Mouse (Mus musculus): ENCODE measurements around the gene Usp30.

Usp30 gene

DNA sequence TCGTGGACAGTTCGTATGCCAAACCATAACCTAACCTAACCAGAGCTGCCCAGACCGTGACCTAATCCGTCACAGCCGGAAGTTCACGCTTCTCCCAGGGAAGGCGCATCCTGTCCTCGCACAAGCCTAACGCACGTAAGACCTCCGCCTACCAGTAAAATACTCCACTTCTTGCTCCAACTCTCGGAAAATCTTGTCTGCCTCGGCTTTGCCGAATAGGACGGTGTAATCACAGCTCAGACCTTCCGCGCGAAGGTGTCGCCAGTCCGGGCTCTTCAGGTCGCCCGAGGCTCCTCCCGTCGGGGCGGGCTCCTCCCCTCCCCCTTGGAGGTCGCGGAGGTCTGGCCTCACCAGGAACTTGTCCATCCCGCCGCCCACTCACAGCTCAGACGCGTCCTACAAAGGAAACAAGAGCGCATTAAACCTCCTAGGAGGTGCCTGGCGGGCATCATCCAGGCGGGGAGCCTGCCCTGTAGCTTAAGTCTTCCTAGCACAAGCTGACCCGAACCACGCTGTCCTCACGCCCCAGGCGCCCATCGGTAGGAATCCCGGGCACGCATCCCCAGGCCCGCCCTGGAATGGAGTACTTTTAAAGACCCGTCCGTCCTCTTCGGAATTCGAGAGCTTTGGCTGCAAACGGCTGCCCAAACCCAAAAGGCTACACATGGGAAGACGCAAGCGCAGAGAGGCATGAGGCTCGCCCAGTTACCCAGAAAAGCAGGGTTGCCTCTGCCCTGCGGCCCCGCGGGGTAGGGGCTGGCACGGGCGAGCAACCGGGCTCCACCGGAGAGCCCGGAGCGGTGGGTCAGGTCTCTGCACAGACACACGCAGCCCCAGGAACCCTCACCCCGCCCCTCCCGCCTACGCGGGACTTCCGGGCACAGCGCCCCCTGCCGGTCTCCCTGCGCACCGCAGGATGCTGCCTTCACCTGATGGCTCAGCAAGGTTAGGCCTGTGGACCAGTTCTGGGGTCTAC is 62.4 kb downstream of the Usp30 start, which contains the start of gene Alkbh2:
Gene Alkbh2, minus strand, starts transcription at position 845 of the 976 bp plus-strand sequence.
- peak; percentile 63 to 66 for DNase-seq (ENCODE audit: low spot score in 2 of 2)

DNA sequence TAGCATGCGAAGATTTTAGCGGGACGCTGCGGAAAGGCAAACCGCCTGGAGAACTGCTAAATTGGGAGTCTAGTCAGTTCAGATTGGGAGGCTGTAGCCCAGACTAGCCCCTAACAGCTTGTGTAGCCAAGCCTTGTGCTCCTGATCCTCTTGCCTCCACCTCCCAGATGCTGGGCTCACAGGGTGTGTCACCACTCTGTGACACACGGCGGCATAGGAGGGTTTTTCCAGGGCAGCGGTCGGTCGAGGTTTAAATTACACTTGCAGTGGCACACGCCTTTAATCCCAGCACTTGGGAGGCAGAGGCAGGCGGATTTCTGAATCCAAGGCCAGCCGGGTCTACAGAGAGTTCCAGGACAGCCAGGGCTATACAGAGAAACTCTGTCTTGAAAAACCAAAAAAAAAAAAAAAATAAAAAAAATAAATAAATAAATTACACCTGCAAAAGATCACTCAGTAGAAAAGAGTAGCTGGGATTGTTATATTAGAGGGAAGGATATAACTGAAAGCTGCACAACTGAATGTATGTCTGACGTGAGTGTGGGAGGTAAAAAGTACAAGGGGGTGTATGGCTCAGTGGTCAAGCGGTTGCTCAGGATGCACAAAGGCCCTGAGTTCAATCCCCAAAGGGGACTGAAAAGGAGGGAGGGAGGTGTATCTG is 64.4 kb downstream of the Usp30 start:
- no peak for DNase-seq (ENCODE audit: low spot score in 2 of 2)

DNA sequence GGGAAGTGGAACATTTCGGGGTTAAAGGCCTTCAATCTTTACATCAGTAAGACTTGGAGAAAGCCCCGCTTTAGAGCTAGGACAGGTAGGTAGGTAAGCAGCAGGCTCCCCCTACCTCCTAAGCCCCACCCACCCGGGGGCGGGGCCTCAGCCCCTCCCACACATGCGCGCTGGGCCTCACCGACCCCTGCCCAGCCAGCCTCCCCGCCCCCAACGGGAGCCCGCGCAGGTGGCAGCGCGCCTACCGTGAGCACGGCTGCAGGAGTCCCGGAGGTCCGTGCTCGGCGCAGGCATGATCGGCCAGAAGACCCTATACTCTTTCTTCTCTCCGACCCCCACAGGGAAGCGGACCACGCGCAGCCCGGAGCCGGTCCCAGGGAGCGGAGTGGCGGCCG is 64.9 kb downstream of the Usp30 start, which contains the start of gene Ung:
Gene Ung, plus strand, starts transcription at position 176 of the 395 bp plus-strand sequence.
- no peak for DNase-seq (ENCODE audit: low spot score in 2 of 2)

DNA sequence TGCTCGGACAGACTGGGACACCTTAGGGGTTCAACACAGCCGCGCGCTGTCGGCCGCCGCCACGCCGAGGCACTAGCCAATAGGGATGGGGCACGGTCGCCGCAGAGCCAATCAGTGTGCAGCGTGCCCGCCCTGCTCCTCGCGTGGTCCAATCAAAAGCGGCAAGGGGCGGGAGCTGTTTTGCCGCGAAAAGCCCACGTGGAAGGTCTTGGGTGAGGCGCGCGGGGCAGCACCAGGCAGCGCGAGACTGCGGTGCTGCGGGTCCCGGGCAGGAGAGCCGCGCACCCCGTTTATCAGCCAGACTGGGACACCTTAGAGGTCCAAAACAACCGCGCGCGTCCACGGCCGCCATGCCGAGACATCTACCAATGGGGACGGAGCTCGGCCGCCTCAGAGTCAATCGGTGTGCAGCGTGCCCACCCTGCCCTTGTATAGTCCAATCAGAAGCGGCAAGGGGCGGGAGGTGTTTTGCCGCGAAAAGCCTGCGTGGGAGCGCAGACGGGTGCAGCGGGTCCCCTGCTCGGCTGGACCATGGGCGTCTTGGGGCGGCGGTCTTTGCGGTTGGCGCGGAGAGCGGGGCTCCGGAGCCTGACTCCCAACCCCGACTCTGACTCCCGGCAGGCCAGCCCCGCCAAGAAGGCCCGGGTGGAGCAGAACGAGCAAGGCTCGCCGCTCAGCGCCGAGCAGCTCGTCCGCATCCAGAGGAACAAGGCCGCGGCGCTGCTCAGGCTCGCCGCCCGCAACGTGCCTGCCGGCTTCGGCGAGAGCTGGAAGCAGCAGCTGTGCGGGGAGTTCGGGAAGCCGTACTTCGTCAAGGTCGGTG is 65.6 kb downstream of the Usp30 start:
- DNase-seq (ENCODE audit: low spot score in 2 of 2): peak; percentile 87

DNA sequence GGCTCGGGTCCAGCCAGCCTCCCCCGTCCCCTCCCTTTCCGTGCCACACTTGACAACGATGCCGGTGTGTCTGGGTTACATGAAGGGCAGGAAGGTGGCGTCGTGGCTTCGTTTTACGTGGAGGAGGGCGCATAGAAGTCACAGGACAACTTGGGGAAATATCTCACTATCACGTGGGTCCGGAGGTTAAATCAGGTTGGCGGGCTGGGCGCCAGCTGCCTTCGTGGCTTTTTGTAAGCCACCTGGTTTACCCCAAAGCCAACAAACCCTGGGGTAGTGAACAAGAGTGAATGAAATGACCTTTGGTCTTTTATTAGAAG is 66.2 kb downstream of the Usp30 start:
- no peak for DNase-seq (ENCODE audit: low spot score in 2 of 2)

DNA sequence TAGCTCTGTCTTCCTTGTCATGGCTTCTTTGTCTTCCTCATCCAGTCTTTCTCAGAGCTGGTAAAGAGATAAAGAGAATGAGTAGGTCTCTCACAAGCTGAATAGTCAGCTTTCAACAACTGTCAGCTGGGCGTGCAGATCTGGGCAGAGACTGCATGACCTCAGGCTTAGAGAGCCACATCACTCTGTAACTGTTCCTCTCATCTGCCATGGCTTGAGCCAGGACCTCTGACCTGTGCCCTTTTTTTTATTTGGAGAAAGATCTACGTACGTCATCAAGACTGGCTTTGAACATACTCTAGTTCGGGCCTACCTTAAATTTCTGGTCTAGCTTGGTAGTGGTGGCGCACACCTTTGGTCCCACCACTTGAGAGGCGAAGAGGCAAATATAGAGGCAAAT is 67.6 kb downstream of the Usp30 start:
- no peak for DNase-seq (ENCODE audit: low spot score in 2 of 2)

DNA sequence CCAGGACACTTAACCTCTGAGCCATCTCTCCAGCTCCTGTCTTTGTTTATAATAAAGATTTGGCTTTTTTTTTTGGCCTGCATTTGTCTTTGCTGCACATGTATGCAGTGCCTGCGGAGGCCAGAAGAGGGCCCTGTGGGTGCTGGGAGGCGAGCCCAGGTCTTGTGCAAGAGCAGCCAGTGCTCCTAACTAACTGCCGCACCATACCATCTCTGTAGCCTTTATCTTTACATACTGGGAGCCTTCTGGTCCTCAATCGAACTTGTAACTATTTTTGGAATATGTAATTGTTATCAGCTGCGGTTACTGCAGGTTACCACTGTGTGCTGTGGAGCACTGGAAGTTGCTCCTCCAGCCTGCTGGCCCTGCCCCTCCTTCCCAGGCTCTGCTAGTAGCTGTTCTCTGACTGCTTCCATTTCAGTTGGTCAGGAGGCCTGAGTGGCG is 68.9 kb downstream of the Usp30 start:
- peak in 1 of 2 experiments; percentile 22 for DNase-seq (ENCODE audit: low spot score in 2 of 2)

DNA sequence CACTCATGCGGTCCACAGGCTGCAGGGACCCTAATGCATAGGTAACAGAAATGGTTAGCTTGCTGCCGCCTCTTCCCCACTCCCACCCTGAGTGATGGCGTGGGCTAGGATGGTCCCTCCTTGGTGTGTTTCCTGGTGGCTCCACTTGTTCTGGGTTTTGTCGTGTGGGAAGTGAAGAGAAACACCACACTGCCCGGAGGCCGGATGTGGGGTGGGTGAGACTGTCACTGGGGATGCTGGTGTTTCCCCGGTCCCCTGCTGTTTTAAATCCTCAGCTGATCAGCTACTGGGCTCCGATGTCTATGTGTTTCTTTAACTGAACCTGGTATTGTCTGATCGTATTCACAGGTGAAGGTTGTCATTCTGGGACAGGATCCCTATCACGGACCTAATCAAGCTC is 70.3 kb downstream of the Usp30 start:
- DNase-seq (ENCODE audit: low spot score in 2 of 2): no peak

DNA sequence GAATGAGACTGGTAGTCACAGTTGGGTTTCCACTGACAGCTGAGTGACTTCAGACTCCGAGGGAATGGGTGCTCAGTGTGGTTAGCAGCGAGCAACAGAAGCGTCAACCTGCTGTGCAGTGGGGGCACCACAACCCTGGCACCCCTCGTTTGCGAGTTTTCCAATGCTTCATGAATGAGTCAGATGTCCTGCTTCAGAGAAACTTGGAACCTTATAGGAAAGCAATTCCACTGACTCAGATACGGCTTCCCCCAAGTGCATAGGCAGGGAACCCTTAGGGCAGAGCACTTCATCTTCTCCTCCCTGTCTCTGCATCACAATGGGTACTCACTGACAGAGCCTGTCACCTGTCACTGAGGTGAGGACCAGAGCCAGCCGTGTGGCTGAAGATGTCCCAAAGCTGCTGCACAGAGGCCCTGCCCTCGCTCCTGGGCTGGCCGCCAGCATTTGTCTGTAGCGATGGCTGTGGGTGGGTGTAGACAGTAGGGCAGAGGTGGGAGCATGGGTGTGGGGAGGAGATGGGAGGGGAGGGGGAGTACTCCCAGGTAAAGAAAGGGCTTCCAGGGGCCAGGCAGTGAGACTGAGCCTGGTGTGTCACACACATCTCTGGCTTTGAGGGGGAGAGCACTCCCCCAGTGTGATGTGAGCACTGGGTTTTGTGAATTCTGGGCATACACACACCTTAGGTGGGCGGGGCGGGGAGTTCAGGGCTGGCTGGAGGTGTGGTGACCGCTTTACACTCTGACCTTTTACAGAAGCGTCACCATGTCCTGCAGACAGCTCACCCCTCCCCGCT is 72.4 kb downstream of the Usp30 start:
- DNase-seq (ENCODE audit: low spot score in 2 of 2): no peak

DNA sequence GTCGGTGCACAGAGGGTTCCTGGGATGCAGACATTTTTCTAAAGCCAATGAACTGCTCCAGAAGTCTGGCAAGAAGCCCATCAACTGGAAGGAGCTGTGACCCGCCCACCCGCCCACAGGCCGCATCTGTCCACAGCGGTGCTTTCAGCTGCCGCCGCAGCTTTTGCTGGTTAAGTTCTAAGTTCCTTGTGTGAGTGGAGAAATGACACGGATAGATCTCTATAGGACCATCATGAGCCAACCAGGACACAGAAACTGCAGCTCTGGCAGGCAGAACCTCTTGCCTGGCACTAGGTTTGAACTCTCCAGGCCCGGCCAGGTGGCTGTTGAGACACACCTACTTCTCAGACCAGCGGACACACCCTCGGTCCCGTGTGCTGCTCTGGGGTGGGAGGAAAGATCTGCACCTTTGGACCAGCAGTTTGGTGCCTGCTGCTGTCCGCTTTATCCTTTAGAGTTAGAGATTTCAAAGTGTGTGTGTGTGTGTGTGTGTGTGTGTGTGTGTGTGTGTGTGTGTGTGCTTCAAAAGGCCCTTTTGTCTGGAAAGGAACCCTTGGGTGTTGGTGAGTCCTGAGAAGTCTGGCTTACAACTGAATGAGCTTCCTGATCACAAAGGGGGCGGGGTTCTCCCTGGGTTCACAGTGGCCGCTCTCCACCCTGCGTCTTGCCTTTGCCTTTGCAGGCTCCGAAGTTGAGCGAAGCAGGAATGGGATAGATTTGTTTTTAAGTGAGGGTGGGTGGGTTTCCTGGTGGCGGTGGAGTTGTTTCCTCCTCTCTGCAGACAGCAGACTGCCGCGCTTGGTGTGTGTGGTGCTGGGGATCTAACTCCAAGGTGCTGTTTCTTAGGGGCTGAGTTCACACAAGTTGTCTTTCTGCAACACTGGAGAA is 73.3 kb downstream of the Usp30 start:
- no peak for DNase-seq (ENCODE audit: low spot score in 2 of 2)

DNA sequence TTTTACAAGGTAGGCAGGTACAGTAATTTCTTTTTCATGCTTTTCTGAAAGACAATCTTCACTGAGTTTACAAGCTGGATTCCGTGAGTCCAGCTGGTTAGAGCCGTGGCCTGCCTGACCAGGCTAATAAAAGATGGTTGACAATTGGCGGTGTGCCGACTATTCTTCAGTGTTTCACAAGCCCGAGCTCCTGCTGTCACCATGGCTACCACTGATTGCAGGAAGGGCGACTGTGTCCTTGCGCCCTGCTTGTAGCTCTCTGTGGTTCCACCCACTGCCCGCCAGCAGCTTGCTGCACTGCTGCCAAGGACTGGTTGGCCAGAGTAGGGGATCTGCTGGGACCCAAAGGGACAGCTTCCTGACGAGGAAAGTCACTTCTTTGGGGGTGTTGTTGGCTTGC is 73.9 kb downstream of the Usp30 start:
- peak; percentile 46 to 55 for DNase-seq (ENCODE audit: low spot score in 2 of 2)

DNA sequence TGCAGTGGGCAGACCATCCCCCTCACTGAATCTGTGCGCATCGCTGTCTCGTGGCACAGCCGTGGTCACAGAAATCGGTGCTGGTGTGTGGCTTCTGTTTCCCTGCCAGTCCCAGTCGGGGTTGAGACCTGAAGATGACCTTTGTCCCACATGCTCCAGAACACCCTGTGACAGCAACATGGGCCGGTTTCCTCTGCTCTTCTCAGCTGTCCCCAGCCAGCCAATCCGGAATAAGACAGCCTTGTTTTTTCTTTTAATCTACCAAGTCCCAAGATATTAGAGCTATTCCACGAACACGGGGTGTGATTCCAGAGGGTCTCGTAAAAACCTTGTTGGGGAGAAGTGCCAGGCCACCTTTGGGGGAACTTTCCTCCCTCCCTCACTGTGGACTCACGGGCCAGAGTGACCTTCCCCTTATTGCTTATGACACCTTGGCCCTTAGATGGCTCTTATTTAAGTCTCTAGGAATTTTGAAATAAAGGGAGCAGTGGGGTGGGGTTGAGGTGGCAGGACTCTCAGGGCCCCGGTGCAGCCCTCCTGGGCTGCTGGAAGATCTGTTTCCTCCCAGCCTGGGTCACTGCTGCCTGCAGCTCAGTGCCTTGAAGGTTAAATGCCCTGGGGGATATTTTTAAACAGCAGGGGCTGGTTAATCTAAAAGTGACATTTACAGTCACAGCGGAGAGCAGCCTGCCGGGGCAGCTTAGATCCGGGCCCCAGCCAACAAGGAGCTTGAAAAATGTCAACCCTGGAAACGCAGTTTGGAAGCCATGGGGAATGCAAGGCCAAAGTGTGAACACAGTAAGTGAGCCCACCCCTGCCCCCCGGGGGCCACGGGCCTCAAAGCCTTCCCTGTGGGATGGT is 81.0 kb downstream of the Usp30 start, which contains the start of gene Acacb:
Gene Acacb, plus strand, starts transcription at position 508 of the 861 bp plus-strand sequence.
- DNase-seq (ENCODE audit: low spot score in 2 of 2): no peak

DNA sequence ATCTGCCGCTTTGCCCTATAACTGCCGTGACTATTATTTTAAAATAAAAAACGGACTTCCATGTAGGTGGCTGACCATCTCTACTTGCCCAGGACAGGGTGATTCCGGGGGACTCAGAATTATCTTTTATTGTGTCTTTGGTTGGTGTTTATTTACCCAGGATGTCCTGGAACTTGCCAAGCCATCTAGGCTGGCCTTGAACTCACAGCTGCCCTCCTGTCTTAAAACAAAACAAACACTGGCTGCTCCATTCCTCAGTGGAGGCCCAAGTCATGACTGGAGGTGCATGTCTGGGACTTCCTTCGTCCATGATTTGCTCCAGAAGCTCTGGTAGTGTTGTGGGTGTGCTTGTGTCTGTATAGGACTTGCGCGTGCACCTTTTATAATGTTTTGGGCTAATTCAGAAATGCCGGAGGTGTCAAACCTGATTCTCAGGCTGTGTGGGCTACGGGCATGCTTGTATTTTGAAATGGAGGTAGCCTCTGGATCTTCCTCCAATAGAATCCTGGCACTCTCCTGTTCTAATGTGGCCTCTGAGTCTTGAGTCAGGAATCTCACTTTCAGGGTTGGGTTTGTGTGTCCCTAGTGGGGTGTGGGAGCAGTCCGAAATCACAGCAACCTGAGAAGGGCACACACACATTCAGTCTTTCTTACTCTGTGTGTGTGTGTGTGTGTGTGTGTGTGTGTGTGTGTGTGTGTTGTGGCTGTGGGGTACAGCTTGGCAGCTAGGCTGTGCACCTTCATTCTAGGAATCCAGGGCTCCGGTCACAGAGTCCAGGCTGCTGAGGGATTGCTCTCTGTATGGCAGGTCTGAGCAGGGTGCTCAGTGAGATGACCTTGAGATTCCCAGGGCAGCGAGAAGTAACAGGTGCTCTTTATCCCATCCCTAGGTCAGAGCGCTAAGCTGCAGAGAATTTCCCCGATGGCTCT is 82.0 kb downstream of the Usp30 start:
- no peak for DNase-seq (ENCODE audit: low spot score in 2 of 2)

DNA sequence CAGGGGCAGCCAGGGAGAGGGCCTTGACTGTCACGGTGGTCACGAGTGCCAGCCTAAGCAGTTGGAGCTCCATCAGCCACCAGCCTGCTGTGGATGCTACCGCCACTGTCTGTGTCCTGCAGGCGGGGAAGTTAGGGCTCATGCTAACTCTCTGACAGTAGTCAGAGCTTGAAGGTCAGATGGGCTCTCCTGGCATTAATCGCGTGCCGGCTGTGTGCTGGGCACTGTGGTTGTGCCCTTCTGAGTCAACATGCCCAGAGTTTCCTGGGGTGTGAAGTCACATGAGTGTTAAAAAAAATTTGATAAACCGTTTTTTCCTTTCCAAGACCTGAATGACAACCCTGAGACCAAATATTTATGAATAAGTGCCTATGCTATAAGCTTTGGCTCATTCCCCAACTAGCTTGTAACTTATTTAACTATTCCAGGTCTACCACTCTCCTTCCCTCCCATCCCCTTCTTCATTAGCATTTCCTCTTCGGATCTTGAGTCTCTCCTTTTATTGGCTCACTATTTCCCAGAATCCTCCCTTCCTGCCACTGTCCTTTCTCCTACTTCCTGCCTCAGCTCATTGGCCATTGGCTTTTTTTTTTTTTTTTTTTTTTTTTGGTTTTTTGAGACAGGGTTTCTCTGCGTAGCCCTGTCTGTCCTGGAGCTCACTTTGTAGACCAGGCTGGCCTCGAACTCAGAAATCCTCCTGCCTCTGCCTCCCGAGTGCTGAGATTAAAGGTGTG is 87.3 kb downstream of the Usp30 start:
- no peak for DNase-seq (ENCODE audit: low spot score in 2 of 2)

DNA sequence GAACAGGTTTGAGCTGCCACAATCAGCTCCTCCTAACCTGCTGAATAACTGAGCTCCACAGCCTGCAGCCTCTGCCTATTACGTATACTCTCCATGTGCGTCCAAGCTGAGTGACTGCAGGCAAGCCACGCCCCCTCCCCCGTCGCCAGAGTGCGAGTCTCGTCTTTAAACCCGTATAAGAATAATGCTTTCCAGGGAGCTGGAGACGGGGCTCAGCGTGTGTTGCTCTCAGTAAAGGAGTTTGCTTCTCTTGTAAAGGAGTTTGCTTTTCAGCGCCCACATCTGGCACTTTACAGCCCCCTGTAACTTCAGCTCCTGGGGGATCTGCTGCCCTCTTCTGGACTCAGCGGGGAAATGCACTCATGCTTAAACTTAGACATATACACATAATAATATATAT is 88.2 kb downstream of the Usp30 start:
- no peak for DNase-seq (ENCODE audit: low spot score in 2 of 2)

DNA sequence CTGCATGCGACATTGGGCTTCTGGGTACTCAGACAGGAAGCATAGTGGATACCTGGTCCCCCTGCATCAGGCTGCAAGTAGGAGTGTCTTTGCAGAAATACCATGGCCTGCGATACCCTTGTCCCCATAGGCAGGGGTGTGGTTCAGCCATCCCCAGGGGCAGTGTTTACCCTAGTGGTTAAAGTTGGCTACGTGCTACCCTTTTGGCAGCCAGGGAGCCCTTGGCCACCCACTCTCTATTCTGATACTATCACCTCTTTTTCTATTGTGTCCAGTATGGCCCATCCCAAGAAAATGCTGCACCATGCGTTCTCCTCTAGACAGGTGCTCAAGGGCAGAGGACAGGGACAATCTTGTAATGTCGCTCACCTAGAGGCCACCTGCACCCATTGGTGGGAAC is 89.5 kb downstream of the Usp30 start:
- no peak for DNase-seq (ENCODE audit: low spot score in 2 of 2)

DNA sequence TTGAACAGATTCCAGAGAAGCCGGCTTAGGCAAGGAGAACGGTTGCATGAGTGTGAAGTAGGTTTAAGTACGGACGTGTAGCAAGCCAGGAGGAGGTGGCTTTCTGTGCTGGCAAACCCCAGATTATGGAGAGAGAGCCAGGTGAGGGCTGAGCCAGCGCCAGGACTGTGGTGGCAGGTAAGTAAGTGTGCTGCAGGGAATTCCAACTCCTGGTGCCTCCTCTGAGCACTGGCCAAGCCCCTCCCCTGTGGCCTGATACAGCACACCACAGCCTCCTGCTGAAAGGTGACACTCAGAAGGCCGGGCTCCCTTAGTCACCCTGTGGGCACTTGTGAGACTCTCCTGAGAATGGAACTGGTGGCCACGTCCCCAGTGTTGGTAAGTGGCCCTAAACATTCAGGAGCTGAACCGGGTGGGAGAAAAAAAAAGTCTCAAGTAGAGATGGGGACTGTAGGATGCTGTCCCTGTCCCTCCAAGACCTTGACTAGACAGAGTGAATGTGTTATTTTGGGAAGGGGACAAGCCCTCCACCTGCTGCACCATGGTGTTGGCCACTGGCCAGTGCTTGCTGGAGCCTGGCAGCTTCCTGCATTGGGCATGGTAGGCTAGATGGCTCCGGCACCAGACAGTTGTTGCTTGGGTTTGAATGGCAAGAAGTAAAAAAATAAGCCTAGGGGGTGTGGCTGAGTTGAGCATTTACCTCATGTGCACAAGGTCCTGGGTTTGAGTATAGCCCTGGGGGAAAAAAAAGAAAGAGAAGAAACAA is 90.1 kb downstream of the Usp30 start:
- no peak for DNase-seq (ENCODE audit: low spot score in 2 of 2)
